Mouse (Mus musculus) lung, postnatal 10 days (tissue): ENCODE results near the gene Odf2.
"Not testable (repeated sequence)": the region's sequence is repeated elsewhere in the genome, so short reads cannot be mapped to it uniquely, and the experiment has no call there.

Experiments
- DNase-seq: peaks from one replicate; pipeline ENCODE4 v3.0.0; 2021

The Odf2 gene

GRCm38 (mm10) chr2:29869646-29870451 is 19.2 kb upstream of the Odf2 start:
- DNase-seq, result peak; percentile 20

DNA sequence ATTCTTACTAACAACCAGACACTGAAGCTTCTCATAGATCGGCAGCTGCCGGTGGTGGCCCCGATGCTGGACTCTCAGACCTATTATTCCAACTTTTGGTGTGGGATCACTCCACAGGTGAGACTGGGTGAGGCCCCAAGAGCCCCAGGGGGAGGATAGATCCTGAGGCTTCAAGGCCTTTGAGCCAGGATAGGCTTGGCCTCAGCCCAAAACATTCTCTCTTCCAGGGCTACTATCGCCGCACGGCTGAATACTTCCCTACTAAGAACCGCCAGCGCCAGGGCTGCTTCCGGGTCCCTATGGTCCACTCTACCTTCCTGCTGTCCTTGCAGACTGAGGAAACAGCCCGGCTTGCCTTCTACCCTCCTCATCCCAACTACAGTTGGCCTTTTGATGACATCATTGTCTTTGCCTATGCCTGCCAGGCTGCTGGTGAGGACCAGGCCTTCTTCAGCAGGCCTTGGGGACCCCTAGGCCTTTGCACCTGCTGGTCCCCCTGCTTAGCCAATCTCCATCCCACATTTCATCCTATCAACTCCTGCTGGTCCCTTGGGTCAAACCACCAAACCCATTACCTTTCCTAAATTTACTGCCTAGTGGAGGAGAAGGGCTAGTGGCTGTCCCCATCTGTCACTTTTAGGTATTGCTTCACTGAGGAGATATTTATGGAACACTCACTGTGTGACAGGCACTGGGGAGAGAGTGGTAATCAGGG is 16.3 kb upstream of the Odf2 start:
- no peak for DNase-seq

DNA sequence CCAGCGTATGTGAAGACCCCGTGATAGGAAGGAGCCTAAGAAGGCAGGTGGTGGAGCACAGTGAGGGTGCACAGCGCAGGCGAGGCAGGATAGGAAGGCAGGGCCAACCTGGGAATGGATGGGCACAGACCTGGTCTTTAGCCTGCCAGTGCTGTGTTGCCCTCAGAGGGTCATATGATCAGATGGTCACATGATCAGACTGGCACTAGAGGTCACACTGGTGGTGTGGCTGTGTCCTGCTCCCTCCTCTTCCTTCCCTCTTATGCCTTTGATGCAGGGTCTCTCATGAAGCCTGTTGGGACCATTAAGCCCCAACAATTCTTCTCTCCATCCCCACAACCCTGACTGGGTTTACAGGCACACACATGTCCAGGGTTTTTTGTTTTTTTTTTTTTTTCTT is 15.2 kb upstream of the Odf2 start:
- DNase-seq, result no peak

GRCm38 (mm10) chr2:29878061-29878460 is 11.0 kb upstream of the Odf2 start:
- no peak for DNase-seq

DNA sequence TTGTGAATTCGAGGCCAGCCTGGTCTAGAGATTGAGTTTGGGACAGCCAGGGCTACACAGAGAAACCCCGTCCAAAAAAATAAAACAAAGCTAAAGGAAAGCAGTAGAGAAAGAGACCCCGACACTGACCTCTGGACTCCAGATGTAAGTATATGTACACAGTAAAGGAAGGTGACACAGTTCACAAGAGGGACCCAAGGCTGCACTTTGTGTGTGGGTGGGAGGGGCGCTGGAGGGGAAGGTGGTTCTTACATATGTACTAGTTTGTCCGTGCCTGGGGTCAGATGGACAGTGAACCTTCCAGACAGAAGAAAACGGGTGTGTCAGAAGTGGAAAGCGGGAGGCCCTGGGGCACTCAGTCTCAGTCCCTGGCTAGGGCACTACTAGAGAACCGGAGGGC is 9.8 kb upstream of the Odf2 start:
- DNase-seq, result no peak

DNA sequence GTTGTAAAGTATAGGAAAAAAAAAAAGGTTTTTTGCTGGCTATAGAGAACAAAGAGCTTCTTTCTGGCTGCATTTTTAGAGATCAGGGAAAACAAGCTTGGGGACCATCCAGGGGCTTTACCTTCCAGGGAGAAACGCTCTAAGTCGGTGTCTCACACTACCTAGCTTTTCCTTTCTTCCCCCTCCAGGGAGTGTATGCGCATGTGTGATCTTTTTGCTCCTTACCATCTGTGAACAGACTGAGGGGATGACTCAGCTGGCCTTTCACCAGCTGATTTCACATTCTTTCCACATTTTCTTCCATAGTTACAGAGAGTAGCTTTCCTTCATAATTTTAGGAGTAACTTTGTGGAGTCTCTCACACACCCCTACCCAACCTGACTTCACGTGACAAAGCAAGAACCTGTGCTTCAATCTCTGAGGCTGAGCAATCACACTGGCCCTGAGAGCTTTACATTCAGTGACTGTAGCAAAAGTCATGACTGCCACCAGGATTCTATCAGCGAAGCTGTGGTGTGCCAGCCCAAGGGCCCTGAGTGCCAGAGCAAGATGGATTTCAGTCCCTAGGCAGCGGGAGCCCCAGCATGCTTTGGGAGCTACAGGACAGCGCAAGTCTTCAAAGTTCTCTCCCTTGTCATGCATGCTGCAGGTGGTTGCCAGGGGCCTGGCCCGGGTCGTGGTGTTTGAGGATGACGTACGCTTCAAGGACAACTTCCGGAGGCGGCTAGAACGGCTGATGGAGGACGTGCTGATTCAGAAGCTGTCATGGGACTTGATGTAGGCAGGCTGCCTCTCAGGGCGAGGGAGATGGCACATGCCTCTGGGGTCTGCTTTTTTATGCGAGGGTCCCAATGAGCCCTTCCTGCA is 8.8 kb upstream of the Odf2 start:
- DNase-seq, result no peak

DNA sequence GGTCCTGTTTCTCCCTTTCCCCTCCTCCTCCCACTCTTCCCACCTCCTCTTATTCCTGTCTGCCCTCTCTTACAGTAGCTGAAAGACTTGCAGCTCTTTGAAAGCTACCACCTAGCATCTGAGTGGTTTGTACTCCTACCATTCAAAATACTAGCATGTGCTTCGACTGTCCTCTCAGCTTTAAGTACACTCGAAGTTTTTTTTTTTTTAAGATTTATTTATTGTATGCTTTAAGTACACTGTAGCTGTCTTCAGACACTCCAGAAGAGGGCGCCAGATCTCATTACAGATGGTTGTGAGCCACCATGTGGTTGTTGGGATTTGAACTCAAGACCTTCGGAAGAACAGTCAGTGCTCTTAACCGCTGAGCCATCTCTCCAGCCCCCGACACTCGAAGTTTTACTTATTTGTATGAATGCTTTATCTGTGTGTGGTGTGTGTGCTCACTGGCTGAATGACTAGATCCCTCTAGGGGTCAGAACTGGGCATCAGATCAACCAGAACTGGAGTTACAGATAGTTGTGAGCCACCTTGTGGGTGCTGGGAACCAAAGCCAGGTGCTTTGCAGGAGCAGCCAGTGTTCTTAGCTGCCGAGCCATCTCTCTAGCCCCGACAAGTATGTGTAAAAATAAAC is 2.2 kb upstream of the Odf2 start:
- DNase-seq, result not testable (repeated sequence)

- DNase-seq, result peak; percentile 94
Measured at GRCm38 (mm10) chr2:29889991-29890833, 1.2 kb downstream of the Odf2 start.

DNA sequence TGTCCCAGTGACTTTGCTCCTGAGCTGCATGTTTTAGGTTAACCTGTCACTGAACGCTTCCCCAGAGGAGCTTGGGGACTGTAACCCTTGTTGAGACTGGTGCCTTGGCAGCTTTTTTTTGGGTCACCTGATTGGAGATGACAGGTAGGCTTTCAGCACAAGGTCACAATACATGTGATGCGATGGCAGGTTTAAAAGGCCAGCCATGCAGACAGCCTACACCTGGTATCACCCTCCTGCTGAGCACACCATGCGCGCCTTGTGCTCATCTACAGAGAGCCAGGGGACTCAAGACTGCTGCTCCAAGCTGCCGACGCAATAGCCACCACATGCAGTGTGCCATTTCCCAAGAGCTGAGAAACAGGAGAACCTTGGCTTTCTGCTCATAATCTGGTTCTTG is 2.8 kb downstream of the Odf2 start:
- no peak for DNase-seq

GRCm38 (mm10) chr2:29896071-29896470 is 7.0 kb downstream of the Odf2 start:
- DNase-seq, result no peak

DNA sequence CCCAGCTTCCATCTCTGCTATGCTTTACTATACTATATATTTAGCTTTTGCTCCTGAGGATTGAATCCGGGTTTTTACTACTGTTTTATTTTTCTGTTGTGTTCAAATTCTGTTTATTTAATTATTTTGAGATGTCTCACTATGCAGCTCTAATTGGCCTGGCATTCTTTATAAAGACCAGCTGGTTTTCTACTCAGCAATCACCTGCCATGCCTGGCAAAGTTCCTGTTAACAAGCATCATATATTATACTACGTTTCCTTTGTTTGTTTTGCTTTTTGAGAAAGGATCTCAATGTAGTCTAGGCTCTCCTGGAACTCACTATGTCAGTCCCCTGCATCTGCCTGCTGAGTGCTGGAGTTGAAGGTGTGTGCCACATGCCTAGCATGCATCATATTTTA is 8.3 kb downstream of the Odf2 start:
- DNase-seq, result no peak

GRCm38 (mm10) chr2:29898081-29898480 is 9.1 kb downstream of the Odf2 start:
- no peak for DNase-seq

DNA sequence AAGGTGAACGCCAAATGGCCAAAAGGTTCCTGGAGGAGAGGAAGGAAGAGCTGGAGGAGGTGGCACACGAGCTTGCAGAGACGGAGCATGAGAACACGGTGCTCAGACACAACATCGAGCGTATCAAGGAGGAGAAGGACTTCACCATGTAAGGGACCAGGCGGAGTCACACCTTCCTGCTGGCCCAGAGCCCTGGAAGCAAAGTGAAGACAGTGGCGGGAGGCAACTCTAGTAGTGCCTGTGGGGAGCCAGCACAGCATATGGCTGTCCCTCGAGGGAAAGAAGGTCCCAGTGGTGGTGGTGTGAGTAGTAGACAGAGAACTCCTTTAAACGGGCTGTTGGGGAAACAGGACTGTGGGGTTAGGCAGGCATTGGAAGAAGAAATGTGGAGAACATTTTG is 13.2 kb downstream of the Odf2 start:
- no peak for DNase-seq

DNA sequence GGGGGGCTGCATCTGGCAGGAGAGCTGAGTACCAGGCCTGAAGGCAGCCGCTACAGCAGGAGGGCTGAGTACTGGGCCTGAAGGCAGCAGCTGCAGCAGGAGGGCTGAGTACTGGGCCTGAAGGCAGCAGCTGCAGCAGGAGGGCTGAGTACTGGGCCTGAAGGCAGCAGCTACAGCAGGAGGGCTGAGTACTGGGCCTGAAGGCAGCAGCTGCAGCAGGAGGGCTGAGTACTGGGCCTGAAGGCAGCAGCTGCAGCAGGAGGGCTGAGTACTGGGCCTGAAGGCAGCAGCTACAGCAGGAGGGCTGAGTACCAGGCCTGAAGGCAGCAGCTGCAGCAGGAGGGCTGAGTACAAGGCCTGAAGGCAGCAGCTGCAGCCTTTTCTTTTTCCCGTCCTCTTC is 19.1 kb downstream of the Odf2 start:
- not testable (repeated sequence) for DNase-seq

GRCm38 (mm10) chr2:29910042-29910441 is 21.0 kb downstream of the Odf2 start:
- DNase-seq, result peak; percentile 18

- no peak for DNase-seq
Measured at GRCm38 (mm10) chr2:29917621-29918020, 28.6 kb downstream of the Odf2 start.

GRCm38 (mm10) chr2:29922011-29922410 is 33.0 kb downstream of the Odf2 start:
- peak; percentile 88 for DNase-seq

DNA sequence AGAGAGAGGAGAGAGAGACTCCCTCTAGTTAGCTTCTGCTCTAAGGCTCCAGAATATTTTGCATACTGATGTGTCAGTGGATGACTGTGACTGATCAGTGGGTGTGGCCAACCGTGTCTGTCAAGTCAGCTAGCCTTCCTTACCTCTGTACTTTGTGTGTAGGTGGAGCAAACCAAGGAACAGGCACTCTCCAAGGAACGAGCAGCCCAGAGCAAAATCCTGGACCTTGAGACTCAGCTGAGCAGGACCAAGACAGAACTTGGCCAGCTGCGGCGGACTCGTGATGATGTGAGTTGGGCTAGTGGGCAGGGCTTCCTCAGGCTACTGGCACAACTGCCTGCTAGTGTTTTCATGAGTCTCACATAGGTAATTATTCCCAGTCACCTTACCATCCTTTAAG is 37.5 kb downstream of the Odf2 start:
- DNase-seq, result no peak

DNA sequence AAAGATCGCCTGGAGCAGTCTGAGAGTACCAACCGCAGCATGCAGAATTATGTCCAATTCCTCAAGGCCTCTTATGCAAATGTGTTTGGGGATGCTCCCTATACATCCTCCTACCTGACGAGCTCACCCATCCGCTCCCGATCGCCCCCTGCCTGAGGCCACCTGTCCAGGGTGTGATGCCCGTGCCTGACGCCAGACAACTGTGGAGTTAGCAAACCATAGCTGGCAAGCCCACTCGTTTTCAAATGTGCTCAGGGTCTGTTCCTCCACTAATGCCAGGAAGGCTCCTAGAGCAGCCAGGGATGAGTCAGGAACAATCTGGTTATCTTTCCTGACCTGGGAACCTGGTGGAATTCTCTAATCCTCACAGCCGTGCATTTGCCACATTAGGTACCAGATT is 41.5 kb downstream of the Odf2 start:
- DNase-seq, result no peak

GRCm38 (mm10) chr2:29931194-29931593 is 42.2 kb downstream of the Odf2 start:
- no peak for DNase-seq

DNA sequence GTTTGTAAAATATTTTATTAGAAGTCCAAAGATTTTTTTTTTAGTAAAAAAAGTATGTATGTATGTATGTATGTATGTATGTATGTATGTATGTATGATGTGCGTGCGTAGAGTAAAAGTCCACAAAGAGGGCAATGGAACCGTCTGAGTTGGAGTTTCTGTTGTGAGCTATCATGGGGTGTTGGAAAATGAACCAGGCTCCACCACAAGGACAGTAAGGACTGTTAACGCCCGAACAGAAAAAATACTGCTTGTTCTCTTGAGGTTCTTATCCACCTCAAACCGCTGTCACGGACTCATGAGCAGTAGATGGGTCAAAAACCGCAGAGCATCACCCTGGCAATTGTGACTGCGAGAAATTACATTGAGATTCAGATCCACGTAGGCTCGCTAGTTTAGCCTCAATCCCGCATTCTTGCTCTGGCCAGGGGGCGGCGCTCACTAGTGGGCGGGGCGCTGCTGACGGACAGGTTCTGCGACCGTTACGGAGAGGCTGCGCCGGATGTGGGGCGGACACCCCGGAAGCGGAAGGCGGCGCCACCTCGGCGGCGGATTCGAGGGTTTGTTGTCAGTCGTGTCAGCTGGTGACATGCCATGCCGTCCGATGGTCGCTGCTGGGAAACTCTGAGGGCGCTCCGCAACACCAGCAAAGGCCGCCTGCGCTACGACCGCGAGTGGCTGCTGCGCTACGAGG is 46.0 kb downstream of the Odf2 start, which contains the start of gene Gle1:
TSS of gene Gle1 (plus strand) at position 521 of the 694 bp plus-strand sequence.
- DNase-seq, result peak; percentile 99
